Mouse (Mus musculus) hindbrain, embryonic 11.5 days (tissue): Measurements from ENCODE around the gene Ranbp17. TPM values are rescaled to one million over a fixed set of nuclear protein-coding genes. Genes with fewer than 3 reads are reported as not detected.
"Not testable (repeated sequence)": the region's sequence is repeated elsewhere in the genome, so short reads cannot be mapped to it uniquely, and the experiment has no call there.

Experiments used
- ATAC-seq: fragments of 200-750 bp; cut with Nextera tagmentation; 2 replicates; pipeline ENCODE4 v1.8.0; 2017; ENCODE audit warnings: mild to moderate bottlenecking, moderate TSS enrichment, moderate library complexity; ENCODE audit not compliant: low FRiP score
- DNase-seq: peaks from one replicate; pipeline ENCODE4 v3.0.0-alpha.2; 2015; ENCODE audit warnings: low spot score
- H3K27ac ChIP-seq: fragments of 300-500 bp; sonication (generic); 2 replicates; pipeline ENCODE4 v1.5.1; 2014; ENCODE audit warnings: mild to moderate bottlenecking, low read depth, low read length
- H3K27me3 ChIP-seq: fragments of 300-500 bp; sonication (generic); 2 replicates; pipeline ENCODE4 v1.6.1; 2014; ENCODE audit warnings: mild to moderate bottlenecking, low read length, moderate library complexity, mixed read lengths; ENCODE audit not compliant: control insufficient read depth, insufficient read depth
- H3K36me3 ChIP-seq: fragments of 300-500 bp; sonication (generic); 2 replicates; pipeline ENCODE4 v1.6.1; 2014; ENCODE audit warnings: mild to moderate bottlenecking, low read length, moderate library complexity, mixed read lengths; ENCODE audit not compliant: control insufficient read depth, insufficient read depth
- H3K4me1 ChIP-seq: fragments of 300-500 bp; sonication (generic); replicated peaks from 2 replicates; pipeline ENCODE4 v1.6.1; 2014; ENCODE audit warnings: low read length, mixed read lengths; ENCODE audit not compliant: control insufficient read depth, insufficient read depth
- H3K4me2 ChIP-seq: fragments of 300-500 bp; sonication (generic); replicated peaks from 2 replicates; pipeline ENCODE4 v1.6.1; 2014; ENCODE audit warnings: mild to moderate bottlenecking, low read depth, low read length
- H3K4me3 ChIP-seq: fragments of 300-500 bp; sonication (generic); 2 replicates; pipeline ENCODE4 v1.5.1; 2014; ENCODE audit warnings: low read depth, low read length
- H3K9ac ChIP-seq: fragments of 300-500 bp; sonication (generic); 2 replicates; pipeline ENCODE4 v1.6.1; 2014; ENCODE audit warnings: low read depth, low read length
- H3K9me3 ChIP-seq: fragments of 300-500 bp; sonication (generic); 2 replicates; pipeline ENCODE4 v1.6.1; 2016; ENCODE audit warnings: low read length; ENCODE audit not compliant: control insufficient read depth
- WGBS: fragments of 180-500 bp; shearing (Covaris S2); extraction: QIAGEN DNeasy Blood & Tissue Kit; methylation state at CpG from one replicate; pipeline ENCODE4 v1.1.7; 2014; 5-methylcytosine and 5-hydroxymethylcytosine counted together
- polyA plus RNA-seq: library from polyadenylated mRNA; unstranded; fragments of >200 nt; fragmentation: Nextera tagmentation; extraction: Ambion mirVana; gene quantifications from 2 replicates; pipeline ENCODE4 v1.2.1, GENCODE M21; 2014

The Ranbp17 gene
- polyA plus RNA-seq, 1 experiment from 2014 or later = 14.8 TPM

DNA sequence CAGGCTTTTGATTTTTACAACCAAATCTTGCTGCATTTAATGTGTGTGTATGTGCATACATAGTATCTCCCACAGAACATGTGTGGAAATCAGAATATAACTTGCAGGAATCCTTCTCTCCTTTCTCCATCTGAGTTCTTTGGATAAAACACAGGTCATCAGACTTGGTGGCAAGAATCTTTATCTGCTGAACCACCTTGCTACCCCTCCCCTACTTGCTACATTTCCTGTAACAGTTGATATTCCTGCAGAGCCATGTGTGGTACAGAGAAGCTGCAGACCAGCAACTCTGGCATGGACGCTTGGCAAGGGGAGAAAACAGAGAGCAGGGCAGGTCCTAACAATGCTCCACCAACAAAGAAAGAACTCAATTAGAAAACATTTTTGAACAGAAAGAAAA, 52.4 kb downstream of the Ranbp17 start:
- no peak for ATAC-seq
- no peak overlapping the region for H3K9ac ChIP-seq
- WGBS = 60% methylated on average over 1 of the region's 1 CpGs
- no peaks in the 10 kb centered on the region for H3K36me3 ChIP-seq
- H3K9me3 ChIP-seq = no peaks in the 10 kb centered on the region
- no peaks in the 10 kb centered on the region for H3K27me3 ChIP-seq
- no peak overlapping the region for H3K4me2 ChIP-seq
- DNase-seq = no peak
- no peak overlapping the region for H3K27ac ChIP-seq
- no peaks in the 10 kb centered on the region for H3K4me1 ChIP-seq
- no peak overlapping the region for H3K4me3 ChIP-seq

DNA sequence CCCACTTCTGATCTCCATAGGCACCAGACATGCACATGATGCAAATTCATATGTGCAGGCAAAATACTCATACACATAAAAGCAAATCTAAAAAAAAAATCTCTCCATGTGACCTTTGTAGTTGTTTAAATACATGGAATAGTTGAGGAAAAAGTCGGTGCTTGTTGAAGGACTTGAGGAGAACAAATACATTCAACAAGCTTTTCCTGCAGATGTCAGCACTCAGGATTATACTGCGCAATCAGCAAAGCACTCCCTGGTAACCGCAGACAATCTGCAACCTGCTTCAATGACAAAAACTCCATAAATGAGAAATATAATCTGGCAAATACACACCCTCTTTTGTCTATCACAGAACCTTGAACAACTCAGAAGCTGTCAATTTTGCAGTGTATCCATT, 59.5 kb downstream of the Ranbp17 start:
- Histone ChIP-seq H3K4me1 (no peaks in the 10 kb centered on the region), H3K27me3 (no peaks in the 10 kb centered on the region), H3K36me3 (no peaks in the 10 kb centered on the region), H3K4me2 (no peak overlapping the region), H3K27ac (no peak overlapping the region), H3K9me3 (no peaks in the 10 kb centered on the region), H3K9ac (no peak overlapping the region), H3K4me3 (no peak overlapping the region)
- ATAC-seq = no peak
- no peak for DNase-seq
- WGBS = 94% methylated on average over 3 of the region's 3 CpGs

DNA sequence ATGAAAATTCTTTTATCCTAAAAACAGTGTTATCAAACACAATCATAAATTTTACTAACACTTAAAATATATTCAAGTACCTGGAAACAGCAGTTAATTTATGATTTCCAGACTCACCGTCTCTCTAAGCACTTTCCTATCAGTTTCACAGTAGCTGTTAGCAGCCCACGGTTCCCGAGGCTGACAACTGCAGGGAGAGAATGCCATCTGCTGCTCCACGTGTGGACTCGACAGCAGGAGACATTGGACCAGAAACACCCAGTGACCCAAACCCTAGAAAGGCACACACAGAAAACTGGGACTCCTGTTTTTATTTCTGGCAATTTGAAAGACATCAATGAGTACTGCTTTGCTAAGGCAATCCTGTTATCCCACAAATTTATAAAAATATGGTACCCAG, 79.7 kb downstream of the Ranbp17 start:
- H3K4me1 ChIP-seq = no peaks in the 10 kb centered on the region
- H3K36me3 ChIP-seq = no peaks in the 10 kb centered on the region
- ATAC-seq (no peak), DNase-seq (no peak)
- no peaks in the 10 kb centered on the region for H3K27me3 ChIP-seq
- WGBS = 47% methylated on average over 5 of the region's 5 CpGs
- no peak overlapping the region for H3K27ac ChIP-seq
- H3K4me3 ChIP-seq = no peak overlapping the region
- H3K4me2 ChIP-seq = no peak overlapping the region
- no peaks in the 10 kb centered on the region for H3K9me3 ChIP-seq
- H3K9ac ChIP-seq = no peak overlapping the region

DNA sequence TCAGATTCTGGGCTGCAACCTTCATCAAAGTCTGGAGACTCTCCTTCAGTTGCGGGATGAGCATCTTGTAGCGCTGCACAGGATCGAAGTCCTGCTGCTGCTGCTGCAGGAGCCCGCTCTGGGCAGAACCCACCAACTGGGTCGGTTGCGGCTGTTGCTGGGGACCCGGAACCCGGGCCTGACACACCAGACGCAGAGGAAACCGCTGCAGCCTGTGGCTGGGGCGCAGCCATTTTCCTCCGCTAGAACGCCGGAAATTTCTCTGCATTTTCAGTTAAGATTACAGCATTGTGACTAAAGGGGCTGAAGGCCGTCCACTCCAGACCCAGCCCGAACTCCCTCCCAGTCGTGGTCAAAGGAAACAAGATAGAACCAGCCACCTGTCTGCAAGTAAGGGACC, 85.3 kb downstream of the Ranbp17 start:
- DNase-seq, H3K36me3 ChIP-seq, H3K4me2 ChIP-seq, H3K4me1 ChIP-seq, H3K9ac ChIP-seq, ATAC-seq, H3K27ac ChIP-seq, H3K9me3 ChIP-seq, H3K27me3 ChIP-seq, H3K4me3 ChIP-seq: not testable (repeated sequence)
- whole genome bisulfite sequencing = 93% methylated on average over 17 of the region's 17 CpGs

DNA sequence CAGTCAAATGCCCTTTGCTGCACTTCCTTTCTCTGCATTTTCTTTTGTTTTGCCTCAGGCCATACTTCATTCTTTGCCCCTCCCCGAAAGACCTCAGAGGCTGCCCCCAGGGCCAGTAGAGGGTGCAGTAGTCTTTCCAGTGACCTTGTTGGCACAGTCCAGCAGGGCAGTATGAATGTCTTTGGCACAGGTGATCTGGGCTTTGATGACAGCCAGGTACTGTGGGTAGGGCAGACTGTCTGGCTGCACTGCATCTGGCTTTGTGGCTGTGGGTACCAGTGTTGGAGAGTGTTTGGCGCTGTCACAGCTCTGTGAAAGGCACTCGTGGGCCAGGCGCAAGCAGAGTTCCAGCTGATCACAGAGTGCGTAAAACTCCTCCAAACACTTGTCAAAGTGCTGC, 85.8 kb downstream of the Ranbp17 start:
- H3K27ac ChIP-seq, H3K4me3 ChIP-seq, H3K9ac ChIP-seq, DNase-seq, H3K36me3 ChIP-seq, H3K9me3 ChIP-seq, H3K27me3 ChIP-seq, H3K4me2 ChIP-seq, ATAC-seq, H3K4me1 ChIP-seq: not testable (repeated sequence)
- 92% methylated on average over 5 of the region's 5 CpGs for WGBS

DNA sequence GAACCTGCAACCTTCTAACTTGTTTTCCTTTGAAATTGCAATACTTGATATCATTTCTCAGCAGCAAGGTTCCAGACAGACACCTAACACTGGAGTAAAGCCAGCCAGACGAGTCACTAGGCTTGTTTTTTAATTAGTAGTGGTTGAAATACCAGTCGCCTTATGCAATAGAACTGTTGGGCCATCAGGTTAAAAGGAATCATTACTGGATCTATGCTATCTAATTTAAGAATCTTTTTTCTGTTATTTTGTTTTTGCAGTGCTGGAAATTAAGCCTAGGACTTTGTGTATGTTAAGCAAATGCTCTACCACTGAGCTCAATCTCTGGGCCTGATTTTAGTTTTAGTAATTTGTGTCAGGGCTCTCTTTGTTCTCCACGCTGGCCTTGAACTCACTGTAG, 91.3 kb downstream of the Ranbp17 start:
- no peak overlapping the region for H3K4me2 ChIP-seq
- H3K27ac ChIP-seq = no peak overlapping the region
- no peaks in the 10 kb centered on the region for H3K9me3 ChIP-seq
- no peaks in the 10 kb centered on the region for H3K27me3 ChIP-seq
- no peak for ATAC-seq
- DNase-seq = no peak
- WGBS = 88% methylated on average over 3 of the region's 3 CpGs
- H3K4me3 ChIP-seq = no peak overlapping the region
- no peak overlapping the region for H3K9ac ChIP-seq
- no peaks in the 10 kb centered on the region for H3K4me1 ChIP-seq
- H3K36me3 ChIP-seq = no peaks in the 10 kb centered on the region

DNA sequence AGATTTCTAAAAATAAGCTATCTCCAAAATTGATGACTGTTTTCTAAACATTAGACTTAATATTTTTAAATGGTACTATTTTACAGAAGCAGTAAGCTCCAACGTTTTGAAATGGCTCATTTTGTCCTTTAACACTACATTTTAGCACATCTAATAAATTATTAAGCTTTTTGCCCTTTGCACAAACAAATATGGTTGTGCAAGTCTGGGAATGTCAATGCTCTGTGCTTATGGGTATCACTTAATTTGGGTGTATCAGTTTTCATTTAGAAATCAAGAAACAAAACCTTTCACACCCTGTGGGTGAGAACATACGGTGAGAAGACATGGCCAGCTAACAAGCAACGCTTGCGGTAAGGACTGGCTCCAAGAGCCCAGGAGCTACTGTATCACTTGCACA, 108.9 kb downstream of the Ranbp17 start:
- H3K36me3 ChIP-seq = no peaks in the 10 kb centered on the region
- H3K4me1 ChIP-seq = no peaks in the 10 kb centered on the region
- ATAC-seq = no peak
- no peak for DNase-seq
- H3K4me3 ChIP-seq = no peak overlapping the region
- H3K9me3 ChIP-seq = no peaks in the 10 kb centered on the region
- H3K27ac ChIP-seq = no peak overlapping the region
- no peak overlapping the region for H3K4me2 ChIP-seq
- 93% methylated on average over 4 of the region's 4 CpGs for WGBS
- H3K9ac ChIP-seq = no peak overlapping the region
- no peaks in the 10 kb centered on the region for H3K27me3 ChIP-seq

DNA sequence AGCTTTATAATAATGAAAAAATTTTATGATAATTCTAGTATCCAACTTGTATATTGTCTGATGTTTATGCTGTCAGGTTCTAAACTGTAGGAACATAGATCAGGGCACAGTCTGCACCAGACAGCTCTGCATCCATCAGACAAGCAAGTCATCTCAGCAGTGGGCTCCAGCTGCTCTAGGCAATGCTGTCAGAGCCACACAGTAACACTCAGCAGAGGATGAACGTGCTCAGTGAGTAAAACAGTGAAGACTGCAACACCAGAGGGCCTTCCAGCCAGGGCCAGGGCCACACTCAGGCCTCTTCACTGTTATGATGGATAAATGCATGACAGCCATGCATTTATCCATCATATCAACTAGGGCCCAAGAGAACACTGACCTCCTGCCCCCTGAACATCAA, 114.2 kb downstream of the Ranbp17 start:
- 60% methylated on average over 1 of the region's 1 CpGs for WGBS
- no peaks in the 10 kb centered on the region for H3K27me3 ChIP-seq
- no peaks in the 10 kb centered on the region for H3K4me1 ChIP-seq
- DNase-seq (no peak), ATAC-seq (no peak)
- no peak overlapping the region for H3K27ac ChIP-seq
- H3K4me2 ChIP-seq = no peak overlapping the region
- no peaks in the 10 kb centered on the region for H3K9me3 ChIP-seq
- no peaks in the 10 kb centered on the region for H3K36me3 ChIP-seq
- no peak overlapping the region for H3K9ac ChIP-seq
- H3K4me3 ChIP-seq = no peak overlapping the region

DNA sequence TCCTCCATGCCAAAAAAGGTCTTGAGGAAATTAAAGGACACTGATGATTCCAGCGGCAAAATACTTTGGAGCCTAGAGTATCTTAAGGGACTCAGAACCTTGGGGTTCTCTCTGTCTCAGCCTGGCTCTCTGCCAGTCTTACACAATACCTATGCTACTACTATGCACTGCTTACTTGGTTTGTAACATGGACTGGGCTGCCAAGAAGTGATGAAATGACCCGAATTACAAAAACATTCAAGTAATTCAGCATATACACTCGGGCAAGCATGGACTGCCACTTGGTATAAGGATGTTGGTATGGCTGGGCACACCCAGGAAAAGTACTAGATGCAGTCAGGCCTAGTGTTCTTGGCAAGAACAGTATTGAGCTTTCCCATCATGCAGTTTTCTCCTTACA, 114.8 kb downstream of the Ranbp17 start:
- Histone ChIP-seq H3K9me3 (no peaks in the 10 kb centered on the region), H3K4me3 (no peak overlapping the region), H3K4me2 (no peak overlapping the region), H3K27ac (no peak overlapping the region), H3K27me3 (no peaks in the 10 kb centered on the region), H3K36me3 (no peaks in the 10 kb centered on the region), H3K9ac (no peak overlapping the region), H3K4me1 (no peaks in the 10 kb centered on the region)
- WGBS = 95% methylated on average over 3 of the region's 3 CpGs
- ATAC-seq (no peak), DNase-seq (no peak)
